Mouse (Mus musculus) urinary bladder, postnatal 0 days (tissue): ENCODE measurements around the gene Gm6525. TPM values are rescaled to one million over a fixed set of nuclear protein-coding genes. Genes with fewer than 3 reads are reported as not detected.

Experiments
- polyA plus RNA-seq: library from polyadenylated mRNA; unstranded; fragments of >200 nt; fragmentation: Nextera tagmentation; extraction: Ambion mirVana; gene quantifications from 2 replicates; pipeline ENCODE4 v1.2.1, GENCODE M21; 2015

Gm6525 gene
- polyA plus RNA-seq = 0.20 and 0.36 TPM in 2 replicates

GRCm38 (mm10) chr3:84173581-84174154 is at the start of gene Gm6525:
Gene Gm6525 (plus strand): TSS chr3:84174104.

GRCm38 (mm10) chr3:84155558-84156006 is 18.3 kb upstream of the Gm6525 start, which contains the start of gene Mnd1:
Gene Mnd1 (minus strand): TSS chr3:84155786.

Other genes with a start within 250 kb of the Gm6525 start
- gene Tmem131l, start 133.9 kb upstream of the Gm6525 start, polyA plus RNA-seq = 14.2 and 14.4 TPM in 2 replicates
- gene Mnd1, start 18.3 kb upstream of the Gm6525 start, polyA plus RNA-seq = 8.7 and 13.4 TPM in 2 replicates
- 9.1 and 9.4 TPM in 2 replicates for gene Trim2, start 132.8 kb downstream of the Gm6525 start, polyA plus RNA-seq